Mouse (Mus musculus) embryonic facial prominence, embryonic 10.5 days (tissue): ENCODE data around the gene Pygl. TPM values are rescaled to one million over a fixed set of nuclear protein-coding genes. Genes with fewer than 3 reads are reported as not detected.

Experiments
- DNase-seq: peaks from one replicate; pipeline ENCODE4 v3.0.0-alpha.2; 2017; ENCODE audit warnings: low spot score
- H3K27ac ChIP-seq: fragments of 300-500 bp; sonication (generic); replicated peaks from 2 replicates; pipeline ENCODE4 v1.5.1; 2016; ENCODE audit warnings: mild to moderate bottlenecking
- H3K27me3 ChIP-seq: fragments of 300-500 bp; sonication (generic); replicated peaks from 2 replicates; pipeline ENCODE4 v1.6.1; 2016; ENCODE audit warnings: low read depth, mild to moderate bottlenecking; ENCODE audit not compliant: poor library complexity, severe bottlenecking
- H3K36me3 ChIP-seq: fragments of 300-500 bp; sonication (generic); replicated peaks from 2 replicates; pipeline ENCODE4 v1.6.1; 2016; ENCODE audit warnings: mild to moderate bottlenecking, moderate library complexity
- H3K4me1 ChIP-seq: fragments of 300-500 bp; sonication (generic); 2 replicates; pipeline ENCODE4 v1.6.1; 2016
- H3K4me3 ChIP-seq: fragments of 300-500 bp; sonication (generic); 2 replicates; pipeline ENCODE4 v1.5.1; 2016; ENCODE audit warnings: mild to moderate bottlenecking, moderate library complexity
- H3K9me3 ChIP-seq: fragments of 300-500 bp; sonication (generic); 2 replicates; pipeline ENCODE4 v1.6.1; 2016; ENCODE audit warnings: mild to moderate bottlenecking
- WGBS: fragments of 180-500 bp; shearing (Covaris S2); methylation state at CpG from one replicate; pipeline ENCODE4 v1.1.7; 2016; 5-methylcytosine and 5-hydroxymethylcytosine counted together
- polyA plus RNA-seq: library from polyadenylated mRNA; unstranded; fragments of >200 nt; fragmentation: Nextera tagmentation; extraction: Ambion mirVana; gene quantifications from 2 replicates; pipeline ENCODE4 v1.2.1, GENCODE M21; 2016

Gene Pygl
- polyA plus RNA-seq, 1 experiment from 2014 or later: 8.6 TPM

DNA sequence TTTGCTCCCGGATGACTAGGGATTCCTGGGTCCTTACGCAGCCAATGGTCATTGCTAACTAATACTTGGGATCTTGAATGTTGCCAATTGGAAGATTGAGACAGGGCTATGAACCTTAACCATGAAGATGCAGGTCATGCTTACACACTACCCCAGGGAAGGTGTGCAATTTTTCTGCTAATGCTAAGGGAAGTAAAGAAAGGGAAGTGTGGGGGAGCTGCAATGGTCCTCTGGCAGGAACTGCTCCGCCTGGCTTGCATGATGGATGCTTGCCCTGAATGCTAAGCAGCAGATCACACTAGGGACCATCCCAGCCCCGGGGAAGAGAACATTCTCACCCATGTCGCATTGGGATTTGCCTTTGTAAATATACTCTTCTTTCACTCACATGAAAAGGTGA lies 9.9 kb downstream of the Pygl start:
- Histone ChIP-seq H3K36me3 (no peaks in the 10 kb centered on the region), H3K4me3 (no peak overlapping the region), H3K27ac (no peak overlapping the region), H3K9me3 (no peaks in the 10 kb centered on the region), H3K4me1 (peaks cover 6% of the 10 kb centered on the region), H3K27me3 (peaks cover 17% of the 10 kb centered on the region)
- WGBS: 85% methylated on average over 5 of the region's 5 CpGs
- DNase-seq: no peak

DNA sequence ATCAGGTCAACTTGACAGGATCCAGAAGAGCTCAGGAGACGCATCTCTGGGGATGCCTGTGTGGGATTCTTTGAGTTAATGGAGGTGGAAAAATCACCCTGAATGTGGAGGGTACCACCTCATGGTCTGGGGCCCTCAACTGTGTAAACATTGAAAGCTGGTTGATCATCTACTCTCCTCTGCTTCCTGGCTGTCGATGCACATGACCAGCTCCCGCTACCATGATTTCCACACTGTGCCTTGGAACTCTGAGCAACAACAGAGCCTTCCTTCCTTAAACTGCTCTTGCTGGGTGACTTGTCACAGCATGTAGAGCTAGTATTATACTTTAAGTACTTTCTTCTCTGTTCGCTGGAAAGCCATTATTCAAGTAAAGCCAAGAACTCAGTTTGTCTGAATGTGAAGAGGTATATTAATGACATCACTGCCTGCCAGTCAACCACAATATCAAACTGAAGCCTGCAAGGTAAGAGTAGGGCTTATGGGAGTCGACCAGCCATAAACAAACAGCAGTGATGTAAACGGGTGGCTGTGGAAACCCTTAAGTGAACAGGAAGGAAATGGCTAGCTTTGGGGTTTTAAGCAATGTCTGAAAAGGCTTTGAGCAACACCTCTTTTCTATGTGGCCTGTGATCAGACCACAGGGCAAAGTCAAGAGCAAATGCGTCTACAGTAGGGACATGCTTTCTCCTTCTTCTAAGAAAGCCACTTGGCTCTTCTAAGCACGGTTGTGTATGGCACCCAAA lies 12.3 kb downstream of the Pygl start:
- Histone ChIP-seq H3K27me3 (no peaks in the 10 kb centered on the region), H3K4me3 (no peak overlapping the region), H3K36me3 (no peaks in the 10 kb centered on the region), H3K9me3 (no peaks in the 10 kb centered on the region), H3K4me1 (peaks cover 8% of the 10 kb centered on the region; the same call in 1 of the 2 replicates), H3K27ac (no peak overlapping the region)
- DNase-seq: no peak
- WGBS: 89% methylated on average over 8 of the region's 8 CpGs

DNA sequence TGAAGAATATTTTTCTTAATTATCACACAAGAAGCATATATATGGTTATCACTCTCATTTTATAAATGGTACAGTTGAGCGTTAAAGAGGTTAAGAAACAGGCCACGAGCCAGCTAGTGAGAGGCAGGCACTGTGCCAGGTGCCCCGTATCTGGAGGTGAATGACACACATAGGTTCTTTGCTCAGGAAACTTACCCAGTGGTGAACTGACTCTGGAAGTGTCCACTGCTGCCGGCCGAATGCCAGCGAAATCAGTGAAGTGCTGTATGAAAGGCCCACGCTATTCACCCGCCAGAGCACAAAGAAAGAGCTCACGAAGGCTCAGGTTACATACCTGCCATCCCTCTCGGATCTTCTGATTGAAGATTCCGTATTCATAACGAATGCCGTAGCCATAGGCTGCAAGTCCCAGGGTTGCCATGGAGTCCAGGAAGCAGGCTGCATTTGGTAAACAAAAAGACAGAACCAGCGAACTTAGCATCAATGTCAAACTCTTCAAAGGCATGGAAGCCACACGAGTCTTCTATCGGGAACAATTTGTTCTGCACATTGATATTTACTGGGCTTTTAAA lies 15.0 kb downstream of the Pygl start:
- Histone ChIP-seq H3K4me1 (0 out of 2 replicates have a peak, but pooled peaks cover 4% of the 10 kb centered on the region), H3K4me3 (no peak overlapping the region), H3K36me3 (no peaks in the 10 kb centered on the region), H3K9me3 (no peaks in the 10 kb centered on the region), H3K27me3 (no peaks in the 10 kb centered on the region), H3K27ac (no peak overlapping the region)
- WGBS: 69% methylated on average over 16 of the region's 16 CpGs
- no peak for DNase-seq

DNA sequence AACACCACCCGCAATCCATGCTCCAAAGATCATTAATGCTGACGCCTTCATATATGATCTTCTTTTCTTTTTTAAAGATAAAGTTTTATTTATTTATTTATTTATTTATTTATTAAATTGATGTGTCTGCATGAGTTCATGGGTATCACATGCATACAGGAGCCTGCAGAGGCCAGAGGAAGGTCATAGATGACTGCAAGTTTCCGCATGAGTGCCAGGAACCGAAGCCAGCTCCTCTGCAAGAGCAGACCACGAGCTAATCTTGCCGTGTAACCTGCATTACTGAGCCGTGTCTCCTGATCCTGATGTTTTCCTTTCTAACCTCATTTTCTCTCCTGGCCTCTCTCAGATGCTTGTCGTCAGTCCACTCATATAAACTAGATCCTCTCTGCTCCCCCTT lies 17.0 kb downstream of the Pygl start:
- 85% methylated on average over 8 of the region's 8 CpGs for WGBS
- no peak overlapping the region for H3K4me3 ChIP-seq
- no peak for DNase-seq
- no peaks in the 10 kb centered on the region for H3K27me3 ChIP-seq
- H3K4me1 ChIP-seq: peaks cover 8% of the 10 kb centered on the region; the same call in 1 of the 2 replicates
- H3K9me3 ChIP-seq: no peaks in the 10 kb centered on the region
- no peak overlapping the region for H3K27ac ChIP-seq
- H3K36me3 ChIP-seq: no peaks in the 10 kb centered on the region

DNA sequence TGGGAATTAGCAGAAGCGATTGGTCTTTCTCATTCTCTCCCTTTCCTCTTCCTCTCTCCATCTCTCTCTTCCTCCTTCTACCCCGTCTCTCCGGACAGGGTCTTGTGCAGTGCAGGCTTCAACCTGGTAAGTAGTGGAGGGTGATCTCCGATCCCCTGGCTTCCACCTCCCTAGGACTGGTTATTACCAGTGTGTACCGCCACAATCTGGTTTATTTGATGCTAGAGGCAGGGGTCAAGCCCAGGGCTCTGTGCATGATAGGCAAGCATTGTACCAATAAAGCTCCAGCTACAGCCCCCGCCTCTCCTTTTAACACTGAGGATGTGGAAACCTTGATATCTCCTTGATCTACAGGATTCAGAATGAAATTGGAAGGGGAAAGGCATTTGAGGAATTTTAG lies 17.7 kb downstream of the Pygl start:
- Histone ChIP-seq H3K9me3 (no peaks in the 10 kb centered on the region), H3K27me3 (no peaks in the 10 kb centered on the region), H3K27ac (no peak overlapping the region), H3K36me3 (no peaks in the 10 kb centered on the region), H3K4me1 (peaks cover 8% of the 10 kb centered on the region; the same call in 1 of the 2 replicates), H3K4me3 (no peak overlapping the region)
- no peak for DNase-seq
- WGBS: 80% methylated on average over 6 of the region's 6 CpGs

DNA sequence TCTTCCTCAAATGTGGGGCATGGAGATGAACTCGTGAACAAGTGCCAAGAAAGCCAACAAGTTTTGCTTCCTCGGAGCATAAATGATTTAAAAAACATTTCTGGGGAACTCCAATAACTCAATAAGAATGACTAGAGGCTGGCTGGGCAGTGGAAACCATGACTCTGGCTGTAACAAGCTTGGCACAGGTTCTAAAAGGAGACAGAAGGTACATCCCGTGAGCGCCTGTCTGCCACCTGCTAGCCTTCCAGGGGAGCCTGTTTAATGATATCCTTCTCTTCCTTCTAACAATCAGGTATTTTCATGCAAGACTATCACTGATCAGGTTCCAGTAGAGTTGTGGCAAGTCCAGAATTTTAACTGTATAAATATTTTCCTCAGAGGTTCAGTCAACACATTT lies 18.8 kb downstream of the Pygl start:
- H3K9me3 ChIP-seq: no peaks in the 10 kb centered on the region
- no peak overlapping the region for H3K27ac ChIP-seq
- H3K4me1 ChIP-seq: peaks cover 8% of the 10 kb centered on the region; the same call in 1 of the 2 replicates
- H3K4me3 ChIP-seq: no peak overlapping the region
- DNase-seq: no peak
- H3K27me3 ChIP-seq: no peaks in the 10 kb centered on the region
- no peaks in the 10 kb centered on the region for H3K36me3 ChIP-seq
- WGBS: 87% methylated on average over 4 of the region's 4 CpGs

DNA sequence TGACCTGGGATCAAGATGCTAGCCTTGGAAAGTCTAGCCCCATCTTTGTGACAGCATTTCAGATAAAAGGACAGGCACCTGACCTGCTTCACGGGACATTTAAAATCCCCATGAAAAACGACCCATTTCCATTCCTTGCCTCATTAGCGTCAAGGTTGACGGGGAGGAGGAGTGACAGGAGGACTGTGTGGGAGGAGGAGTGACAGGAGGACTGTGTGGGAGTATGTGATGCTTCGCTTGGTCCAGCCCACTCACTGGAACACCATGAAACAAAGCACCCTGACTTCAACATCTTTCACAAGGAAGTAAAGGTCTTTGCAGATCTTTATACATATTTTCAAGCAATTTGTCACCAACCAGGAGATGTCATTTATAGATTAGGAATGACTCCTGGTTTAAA lies 23.1 kb downstream of the Pygl start:
- H3K4me1 ChIP-seq: peaks cover 4% of the 10 kb centered on the region; the same call in 1 of the 2 replicates
- no peak for DNase-seq
- 71% methylated on average over 5 of the region's 5 CpGs for WGBS
- H3K36me3 ChIP-seq: no peaks in the 10 kb centered on the region
- H3K27me3 ChIP-seq: no peaks in the 10 kb centered on the region
- H3K9me3 ChIP-seq: no peaks in the 10 kb centered on the region
- no peak overlapping the region for H3K4me3 ChIP-seq
- H3K27ac ChIP-seq: no peak overlapping the region

DNA sequence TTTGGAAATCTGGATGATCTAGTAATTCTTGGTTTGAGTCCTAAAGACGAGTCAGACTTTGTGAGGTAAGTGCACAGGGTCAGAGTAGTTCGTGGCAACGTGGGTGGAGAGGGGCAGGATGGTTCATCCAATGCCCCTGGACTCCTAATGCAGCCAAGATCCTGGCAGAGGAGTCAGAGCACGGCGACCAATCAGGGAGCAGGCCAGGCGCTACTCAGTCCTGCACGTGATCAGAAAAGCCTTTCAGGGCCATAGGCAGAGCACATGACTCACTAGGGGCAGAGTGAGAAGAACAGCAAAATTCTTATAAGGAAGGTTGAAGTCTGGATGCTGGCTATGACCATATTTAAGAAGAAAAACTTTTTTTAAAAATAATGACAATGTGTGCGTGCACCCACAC lies 26.9 kb downstream of the Pygl start:
- no peaks in the 10 kb centered on the region for H3K27me3 ChIP-seq
- H3K36me3 ChIP-seq: no peaks in the 10 kb centered on the region
- no peaks in the 10 kb centered on the region for H3K9me3 ChIP-seq
- no peak for DNase-seq
- H3K4me1 ChIP-seq: peaks cover 4% of the 10 kb centered on the region; the same call in 1 of the 2 replicates
- 81% methylated on average over 8 of the region's 8 CpGs for WGBS
- no peak overlapping the region for H3K27ac ChIP-seq
- H3K4me3 ChIP-seq: no peak overlapping the region

DNA sequence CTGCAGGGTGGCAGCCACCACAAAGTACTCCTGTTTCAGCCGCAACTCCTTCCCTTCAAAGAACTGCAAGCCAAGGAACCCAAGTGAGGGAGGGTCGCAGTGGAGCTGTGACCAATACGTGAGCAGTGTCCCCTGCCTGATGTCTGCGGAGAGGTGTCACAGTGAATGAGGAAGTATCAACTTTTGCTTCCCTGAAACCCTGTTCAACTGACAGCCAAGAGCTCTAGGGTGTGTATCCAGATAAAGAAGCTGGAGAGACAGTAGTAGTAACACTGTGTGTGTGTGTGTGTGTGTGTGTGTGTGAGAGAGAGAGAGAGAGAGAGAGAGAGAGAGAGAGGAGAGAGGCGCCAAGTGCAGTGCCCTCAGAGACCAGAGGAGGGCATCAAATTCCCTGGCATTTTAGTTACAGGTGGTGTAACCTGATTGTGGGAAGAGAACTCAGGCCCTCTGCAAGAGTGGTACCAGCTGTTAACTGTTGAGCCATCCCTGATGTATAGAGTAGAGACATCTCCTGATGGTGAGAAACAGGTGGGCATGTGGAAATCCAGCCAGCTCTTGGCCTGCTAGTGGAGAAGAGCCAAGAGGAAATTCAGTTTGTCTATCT lies 29.3 kb downstream of the Pygl start:
- H3K36me3 ChIP-seq: no peaks in the 10 kb centered on the region
- peaks cover 4% of the 10 kb centered on the region; the same call in 1 of the 2 replicates for H3K4me1 ChIP-seq
- H3K9me3 ChIP-seq: no peaks in the 10 kb centered on the region
- no peaks in the 10 kb centered on the region for H3K27me3 ChIP-seq
- H3K4me3 ChIP-seq: no peak overlapping the region
- H3K27ac ChIP-seq: no peak overlapping the region
- DNase-seq: no peak
- WGBS: 74% methylated on average over 5 of the region's 5 CpGs

DNA sequence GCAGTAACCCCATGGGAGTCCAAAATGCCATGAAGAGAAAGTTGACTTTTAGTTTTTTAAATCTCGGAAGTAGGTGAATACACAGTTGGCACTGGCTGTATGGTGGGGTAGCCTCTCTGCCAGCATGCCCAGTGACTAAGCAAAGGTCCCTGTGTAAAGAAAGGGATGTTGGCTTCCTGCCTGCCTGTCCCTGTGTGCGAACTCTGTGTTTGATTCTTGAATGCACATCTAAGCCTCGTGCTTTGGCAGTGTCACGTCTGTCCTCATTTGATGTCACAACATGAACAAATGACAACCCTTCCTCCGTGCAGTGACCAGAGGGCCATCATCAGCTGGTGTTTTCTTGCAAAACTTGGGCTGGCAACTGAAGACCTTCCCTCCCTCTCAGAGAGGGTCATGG lies 34.9 kb downstream of the Pygl start:
- no peak for DNase-seq
- WGBS: 92% methylated on average over 5 of the region's 5 CpGs
- Histone ChIP-seq H3K27me3 (no peaks in the 10 kb centered on the region), H3K4me3 (no peak overlapping the region), H3K36me3 (no peaks in the 10 kb centered on the region), H3K9me3 (no peaks in the 10 kb centered on the region), H3K27ac (no peak overlapping the region), H3K4me1 (peaks cover 11% of the 10 kb centered on the region)

DNA sequence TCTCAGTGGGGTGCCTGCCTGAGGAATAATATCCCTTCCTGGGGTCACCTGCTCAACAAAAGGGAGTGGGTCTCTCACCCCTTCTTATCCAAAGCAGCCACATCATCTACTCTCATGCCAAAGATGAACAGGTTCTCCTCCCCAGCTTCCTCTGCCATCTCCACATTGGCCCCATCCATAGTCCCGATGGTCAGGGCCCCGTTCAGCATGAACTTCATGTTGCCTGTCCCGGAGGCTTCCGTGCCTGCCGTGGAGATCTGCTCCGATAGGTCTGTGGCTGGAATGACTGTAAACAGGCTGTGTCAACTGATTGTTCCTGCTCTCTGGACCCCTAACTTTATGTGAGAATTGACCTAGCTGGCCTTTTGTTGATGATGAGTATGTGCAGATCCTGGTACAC lies 35.9 kb downstream of the Pygl start:
- Histone ChIP-seq H3K4me1 (peaks cover 8% of the 10 kb centered on the region), H3K27me3 (no peaks in the 10 kb centered on the region), H3K36me3 (no peaks in the 10 kb centered on the region), H3K27ac (no peak overlapping the region), H3K9me3 (no peaks in the 10 kb centered on the region), H3K4me3 (no peak overlapping the region)
- DNase-seq: no peak
- 94% methylated on average over 6 of the region's 6 CpGs for WGBS

DNA sequence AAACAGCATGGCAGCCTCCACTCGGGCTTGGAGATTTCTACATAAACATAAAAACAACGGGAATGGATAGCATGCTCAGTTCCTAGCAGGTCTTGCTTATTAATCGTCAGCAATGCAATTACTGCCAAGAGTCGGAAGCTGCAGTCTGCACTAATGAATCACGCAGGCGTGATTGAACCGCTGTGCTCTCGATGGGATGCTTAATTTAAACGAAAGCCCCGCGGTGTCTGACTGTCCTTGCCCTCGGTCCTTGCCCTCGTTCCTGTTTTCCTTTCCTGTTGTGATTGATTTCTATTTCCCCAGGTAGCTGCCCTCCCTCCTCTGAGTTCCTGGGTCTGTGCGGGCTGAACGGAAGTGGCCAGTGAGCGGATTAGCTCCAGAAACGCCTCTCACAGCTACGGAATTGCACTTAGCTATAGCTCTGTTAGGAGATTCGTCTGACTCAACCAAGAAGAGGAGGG lies 39.0 kb downstream of the Pygl start:
- H3K4me3 ChIP-seq: peak overlapping the region; percentile 27
- H3K27ac ChIP-seq: no peak overlapping the region
- no peaks in the 10 kb centered on the region for H3K27me3 ChIP-seq
- H3K9me3 ChIP-seq: no peaks in the 10 kb centered on the region
- H3K36me3 ChIP-seq: no peaks in the 10 kb centered on the region
- H3K4me1 ChIP-seq: peaks cover 8% of the 10 kb centered on the region
- WGBS: 40% methylated on average over 19 of the region's 19 CpGs
- DNase-seq: peak; percentile 23
